Mouse (Mus musculus) testis, adult 2 months (tissue): ENCODE results near the gene Snrpf. TPM values are rescaled to one million over a fixed set of nuclear protein-coding genes. Genes with fewer than 3 reads are reported as not detected.

Source experiments
- H3K27ac ChIP-seq: fragments of 200-500 bp; 2 replicates; pipeline ENCODE4 v1.5.1; 2012; ENCODE audit warnings: low read depth, low read length; ENCODE audit not compliant: control insufficient read depth, insufficient read depth
- H3K27me3 ChIP-seq: fragments of 200-500 bp; 2 replicates; pipeline ENCODE4 v1.6.1; 2012; ENCODE audit warnings: mild to moderate bottlenecking, low read length, moderate library complexity; ENCODE audit not compliant: control insufficient read depth, insufficient read depth
- H3K36me3 ChIP-seq: fragments of 200-500 bp; 2 replicates; pipeline ENCODE4 v1.6.1; 2012; ENCODE audit warnings: mild to moderate bottlenecking, low read length; ENCODE audit not compliant: control insufficient read depth, insufficient read depth
- H3K4me1 ChIP-seq: fragments of 200-500 bp; 2 replicates; pipeline ENCODE4 v1.6.1; 2012; ENCODE audit warnings: low read length; ENCODE audit not compliant: control insufficient read depth, insufficient read depth
- H3K4me3 ChIP-seq: fragments of 200-500 bp; 2 replicates; pipeline ENCODE4 v1.5.1; 2012; ENCODE audit warnings: low read depth, mild to moderate bottlenecking, low read length, moderate library complexity, mixed read lengths; ENCODE audit not compliant: control insufficient read depth
- CTCF ChIP-seq: fragments of 200-500 bp; IDR thresholded peaks from 2 replicates; pipeline ENCODE4 v1.5.1; 2012; ENCODE audit warnings: low read depth, mild to moderate bottlenecking, inconsistent platforms, low read length, moderate library complexity; ENCODE audit not compliant: control insufficient read depth, insufficient read depth, insufficient replicate concordance
- POLR2A ChIP-seq: fragments of 200-500 bp; IDR thresholded peaks from 2 replicates; pipeline ENCODE4 v1.6.1; 2012; ENCODE audit warnings: low read depth, mild to moderate bottlenecking, inconsistent platforms, low read length, moderate library complexity; ENCODE audit not compliant: control insufficient read depth
- polyA plus RNA-seq: library from polyadenylated mRNA; depleted of rRNA; stranded (reverse); fragments of >200 nt; gene quantifications from 2 replicates; pipeline ENCODE4 v1.2.3, GENCODE M21; 2012

The Snrpf gene
- polyA plus RNA-seq, 1 experiment: 67.0 TPM

DNA sequence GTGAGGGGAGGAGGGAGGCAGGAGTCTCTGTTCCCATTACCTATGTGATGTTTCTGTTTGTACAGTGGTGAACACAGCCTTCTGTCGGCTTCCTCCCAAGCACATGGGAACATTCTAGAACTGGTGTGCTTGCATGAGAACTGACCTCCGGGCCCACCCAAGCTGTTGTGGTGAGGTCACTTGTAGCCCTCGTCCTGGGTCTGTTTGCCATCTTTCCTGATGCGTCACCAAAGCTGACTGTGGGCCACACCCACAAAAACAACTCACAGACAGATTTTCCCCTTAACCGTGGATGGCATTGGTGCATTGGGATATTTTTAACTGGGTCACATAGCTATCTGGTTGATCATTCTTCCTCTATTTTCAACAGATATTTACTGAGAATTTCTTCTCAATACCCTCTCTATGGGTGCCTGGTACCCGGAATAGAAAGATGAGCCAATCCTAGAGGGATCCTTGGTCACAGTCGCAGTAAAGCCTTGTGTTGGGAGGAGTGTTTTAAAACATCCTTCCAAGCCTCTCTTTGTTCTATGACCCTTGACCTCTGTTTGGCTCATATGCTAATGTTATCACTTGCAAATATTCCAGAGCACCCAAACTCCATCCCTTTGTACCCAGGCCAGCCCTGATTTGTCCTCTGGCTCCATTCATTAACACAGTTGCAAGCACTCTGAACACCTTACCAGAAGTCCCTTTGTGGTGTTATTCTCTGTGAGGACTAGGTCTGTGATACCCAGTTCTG lies 31.1 kb upstream of the Snrpf start:
- H3K4me3 ChIP-seq: no peak overlapping the region
- TF ChIP-seq CTCF: no peak
- H3K27ac ChIP-seq: no peak overlapping the region
- H3K36me3 ChIP-seq: no peaks in the 10 kb centered on the region
- no peaks in the 10 kb centered on the region for H3K27me3 ChIP-seq
- no peaks in the 10 kb centered on the region for H3K4me1 ChIP-seq

DNA sequence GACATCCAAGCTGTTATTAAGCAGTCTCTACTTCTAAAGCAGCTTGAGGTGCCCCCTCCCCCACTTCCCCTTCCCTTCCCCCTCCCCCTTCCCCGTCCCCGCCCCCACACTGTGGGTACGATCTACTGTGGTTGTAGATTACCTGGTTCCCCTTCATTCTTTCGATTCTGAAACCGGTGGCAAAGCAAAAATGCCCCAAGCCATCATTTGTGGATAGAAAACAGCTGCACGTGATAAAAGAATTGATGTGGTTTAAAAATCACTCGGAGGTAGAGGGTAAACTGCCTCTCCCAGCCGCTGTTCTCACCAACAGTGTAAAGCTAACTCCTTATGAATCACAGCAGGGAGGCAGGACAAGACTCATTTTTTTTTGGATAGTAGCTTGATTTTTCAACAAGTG lies 25.3 kb upstream of the Snrpf start:
- H3K36me3 ChIP-seq: no peaks in the 10 kb centered on the region
- no peak overlapping the region for H3K4me3 ChIP-seq
- no peak overlapping the region for H3K27ac ChIP-seq
- no peak for TF ChIP-seq POLR2A
- TF ChIP-seq CTCF: no peak
- H3K27me3 ChIP-seq: no peaks in the 10 kb centered on the region
- H3K4me1 ChIP-seq: no peaks in the 10 kb centered on the region; the same call in 1 of the 2 replicates

DNA sequence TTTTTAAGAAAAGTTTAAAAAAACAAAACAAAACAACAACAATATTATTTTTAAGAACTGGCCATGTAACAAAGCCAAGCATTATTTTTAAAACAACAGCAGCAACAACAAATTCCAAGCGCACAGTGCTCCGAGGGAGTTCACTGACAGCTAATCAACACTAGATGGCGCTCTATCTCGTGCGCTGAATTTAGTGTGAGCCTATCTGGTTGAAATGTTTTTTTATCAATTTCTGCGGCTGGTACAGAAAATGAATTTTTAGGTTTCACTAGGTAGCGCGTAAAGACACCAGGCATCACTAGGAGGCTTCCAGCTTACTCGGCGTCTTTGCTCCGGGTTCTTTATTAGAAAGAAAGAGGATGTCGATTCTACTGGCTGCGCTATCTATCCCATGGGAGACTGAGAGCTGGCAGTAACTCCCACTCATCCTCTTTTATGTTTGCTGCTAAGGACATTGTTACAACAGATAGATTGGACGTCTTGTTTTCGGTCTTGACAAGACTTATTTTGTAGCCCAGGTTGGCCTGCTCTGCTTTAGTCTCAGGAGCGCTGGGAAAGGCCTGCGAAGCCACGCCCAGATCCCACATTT lies 22.0 kb upstream of the Snrpf start:
- no peaks in the 10 kb centered on the region for H3K36me3 ChIP-seq
- H3K4me3 ChIP-seq: peak overlapping the region; percentile 47; the same call in 1 of the 2 replicates
- H3K27ac ChIP-seq: no peak overlapping the region
- no peaks in the 10 kb centered on the region for H3K27me3 ChIP-seq
- peaks cover 7% of the 10 kb centered on the region for H3K4me1 ChIP-seq
- TF ChIP-seq POLR2A (no peak), CTCF (peak; percentile 46; the same call in 1 of the 2 replicates)

DNA sequence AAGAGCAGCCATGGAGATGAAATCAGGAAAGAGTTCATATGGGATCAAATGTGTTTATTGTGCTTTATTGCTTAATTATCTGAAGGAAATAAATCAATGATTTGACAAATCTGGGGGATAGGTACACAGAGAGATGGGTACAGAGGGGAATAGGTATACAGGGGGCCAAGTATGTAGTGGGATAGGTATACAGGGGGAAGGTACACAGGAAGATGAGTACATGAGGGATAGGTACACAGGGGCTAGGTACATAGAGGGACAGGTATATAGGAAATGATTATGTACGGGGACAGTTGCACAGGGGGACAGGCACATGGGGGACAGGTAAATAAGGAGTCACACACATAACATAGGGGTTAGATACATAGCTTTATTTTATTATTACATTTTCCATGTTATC lies 21.4 kb upstream of the Snrpf start:
- Histone ChIP-seq H3K4me3 (no peak overlapping the region), H3K36me3 (no peaks in the 10 kb centered on the region), H3K4me1 (peaks cover 7% of the 10 kb centered on the region), H3K27ac (no peak overlapping the region), H3K27me3 (no peaks in the 10 kb centered on the region)
- TF ChIP-seq CTCF (no peak), POLR2A (no peak)

DNA sequence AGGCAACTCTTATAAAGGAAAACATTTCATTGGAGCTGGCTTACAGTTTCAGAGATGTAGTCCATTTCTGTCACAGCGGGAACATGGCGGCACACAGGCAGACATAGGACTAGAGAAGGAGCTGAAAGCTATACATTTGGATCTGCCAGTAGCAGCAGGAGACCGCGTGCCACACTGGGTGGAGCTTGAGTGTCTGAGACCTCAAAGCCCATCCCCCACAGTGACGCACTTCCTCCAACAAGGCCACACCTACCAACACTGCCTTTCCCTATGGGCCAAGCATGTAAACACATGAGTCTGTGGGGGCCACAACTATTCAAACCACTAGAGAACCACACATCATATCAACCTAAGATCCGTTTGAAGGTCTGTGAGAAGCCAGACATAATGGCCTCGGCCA lies 19.7 kb upstream of the Snrpf start:
- Histone ChIP-seq H3K27ac (no peak overlapping the region), H3K4me1 (peaks cover 7% of the 10 kb centered on the region), H3K36me3 (no peaks in the 10 kb centered on the region), H3K4me3 (no peak overlapping the region), H3K27me3 (no peaks in the 10 kb centered on the region)
- TF ChIP-seq CTCF (no peak), POLR2A (no peak)

DNA sequence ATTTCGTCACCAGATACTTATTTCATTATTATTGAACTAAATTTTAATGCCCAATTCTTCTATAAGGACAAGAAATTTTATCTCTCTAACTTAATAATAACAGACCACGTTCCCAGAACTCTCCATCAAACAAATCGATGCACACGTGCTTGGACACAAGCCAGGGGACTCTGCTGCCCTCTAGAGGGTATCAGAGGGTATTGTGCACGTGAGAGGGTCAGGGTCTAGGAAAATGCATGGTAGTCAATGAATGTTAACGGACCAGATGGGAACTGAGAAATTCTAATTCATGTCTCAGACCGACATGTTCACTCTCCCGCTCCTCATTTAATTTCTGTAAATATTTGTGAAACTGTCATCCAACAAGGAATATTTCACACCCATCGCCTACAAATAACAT lies 18.5 kb upstream of the Snrpf start:
- Histone ChIP-seq H3K27ac (no peak overlapping the region), H3K4me3 (no peak overlapping the region), H3K27me3 (no peaks in the 10 kb centered on the region), H3K36me3 (no peaks in the 10 kb centered on the region), H3K4me1 (peaks cover 7% of the 10 kb centered on the region)
- TF ChIP-seq POLR2A: no peak
- peak; percentile 73; the same call in 1 of the 2 replicates for TF ChIP-seq CTCF

DNA sequence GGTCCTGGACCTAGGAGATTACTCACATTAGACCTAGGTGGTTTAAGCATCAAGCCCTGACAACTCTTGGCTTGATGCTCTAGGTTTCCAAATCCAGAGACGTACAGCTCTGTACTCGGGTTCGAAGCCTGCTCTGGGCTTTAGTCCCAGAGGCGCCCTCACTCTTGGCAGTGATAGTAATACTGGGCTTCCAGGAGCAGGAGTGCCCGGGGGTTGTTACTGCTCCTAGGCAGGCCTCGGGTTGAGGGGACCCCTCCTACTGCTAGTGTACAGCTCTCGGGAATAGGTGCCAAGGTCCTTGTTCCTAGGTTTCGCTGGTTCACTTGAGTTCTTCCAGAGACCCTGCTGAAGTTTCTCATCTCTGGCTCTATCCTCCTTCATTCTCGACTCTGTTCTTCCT lies 16.8 kb upstream of the Snrpf start:
- H3K27ac ChIP-seq: no peak overlapping the region
- no peaks in the 10 kb centered on the region for H3K27me3 ChIP-seq
- no peak overlapping the region for H3K4me3 ChIP-seq
- no peaks in the 10 kb centered on the region for H3K36me3 ChIP-seq
- peaks cover 7% of the 10 kb centered on the region for H3K4me1 ChIP-seq
- TF ChIP-seq POLR2A (no peak), CTCF (no peak)

DNA sequence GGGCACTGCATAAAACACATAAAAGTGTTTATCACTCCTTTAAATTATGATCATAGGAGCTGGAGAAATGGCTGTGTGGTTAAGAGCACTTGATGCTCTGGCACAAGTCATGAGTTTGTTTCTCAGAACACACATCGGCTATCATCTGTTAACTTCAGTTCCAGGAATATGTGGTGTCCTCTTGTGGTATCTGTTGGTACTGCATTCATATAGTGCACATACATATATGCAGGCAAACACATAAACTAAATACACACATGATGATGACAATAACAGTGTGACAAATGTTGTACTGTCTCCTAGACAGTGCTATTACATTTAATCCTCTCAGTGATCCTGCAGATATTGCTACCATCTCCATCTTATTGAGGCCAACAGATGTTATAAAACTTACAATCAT lies 13.8 kb upstream of the Snrpf start:
- peaks cover 4% of the 10 kb centered on the region for H3K4me1 ChIP-seq
- no peak overlapping the region for H3K4me3 ChIP-seq
- no peaks in the 10 kb centered on the region for H3K36me3 ChIP-seq
- no peaks in the 10 kb centered on the region for H3K27me3 ChIP-seq
- TF ChIP-seq CTCF: no peak
- TF ChIP-seq POLR2A: no peak
- H3K27ac ChIP-seq: no peak overlapping the region
